Mouse (Mus musculus) adrenal gland, postnatal 10 days (tissue): Measurements from ENCODE around the gene Pwwp2b. TPM values are rescaled to one million over a fixed set of nuclear protein-coding genes. Genes with fewer than 3 reads are reported as not detected.

Experiments used
- DNase-seq: peaks from one replicate; pipeline ENCODE4 v3.0.0; 2021; ENCODE audit warnings: mixed read lengths
- total RNA-seq, 2 experiments: library from RNA; stranded (reverse); gene quantifications; 2 replicates each; pipeline ENCODE4 v1.2.3; 2021

Pwwp2b gene
- total RNA-seq, 2 experiments from 2014 or later = 9.2 to 22.2 TPM

- peak; percentile 76 for DNase-seq
Measured at GRCm38 (mm10) chr7:139300423-139300822, 52.1 kb downstream of the Pwwp2b start.

GRCm38 (mm10) chr7:139301505-139301904 lies 53.2 kb downstream of the Pwwp2b start:
- DNase-seq = no peak

DNA sequence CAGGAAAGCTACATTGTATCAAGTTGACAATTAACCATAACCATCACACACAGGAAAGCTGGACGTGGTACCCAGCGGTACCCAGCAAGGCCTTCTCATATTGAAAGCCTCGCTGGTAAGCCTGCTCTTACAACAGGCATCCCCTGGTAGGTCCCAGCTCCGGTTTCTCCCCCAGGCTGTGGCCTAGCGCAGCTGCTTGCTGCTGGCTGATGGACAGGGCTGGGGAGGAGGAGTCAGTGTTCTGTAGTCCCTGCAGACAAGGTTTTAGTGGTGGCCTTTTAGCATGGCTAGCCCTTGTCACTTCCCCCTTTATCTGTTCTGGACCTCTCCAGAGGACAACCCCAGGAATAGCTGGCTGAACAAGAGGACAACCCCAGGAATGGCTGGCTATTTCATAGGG lies 54.0 kb downstream of the Pwwp2b start:
- DNase-seq = no peak

GRCm38 (mm10) chr7:139303280-139304011 lies 55.2 kb downstream of the Pwwp2b start:
- peak; percentile 94 for DNase-seq

GRCm38 (mm10) chr7:139304322-139304721 lies 56.0 kb downstream of the Pwwp2b start:
- DNase-seq = no peak

- no peak for DNase-seq
Measured at GRCm38 (mm10) chr7:139307056-139307455, 58.8 kb downstream of the Pwwp2b start.

DNA sequence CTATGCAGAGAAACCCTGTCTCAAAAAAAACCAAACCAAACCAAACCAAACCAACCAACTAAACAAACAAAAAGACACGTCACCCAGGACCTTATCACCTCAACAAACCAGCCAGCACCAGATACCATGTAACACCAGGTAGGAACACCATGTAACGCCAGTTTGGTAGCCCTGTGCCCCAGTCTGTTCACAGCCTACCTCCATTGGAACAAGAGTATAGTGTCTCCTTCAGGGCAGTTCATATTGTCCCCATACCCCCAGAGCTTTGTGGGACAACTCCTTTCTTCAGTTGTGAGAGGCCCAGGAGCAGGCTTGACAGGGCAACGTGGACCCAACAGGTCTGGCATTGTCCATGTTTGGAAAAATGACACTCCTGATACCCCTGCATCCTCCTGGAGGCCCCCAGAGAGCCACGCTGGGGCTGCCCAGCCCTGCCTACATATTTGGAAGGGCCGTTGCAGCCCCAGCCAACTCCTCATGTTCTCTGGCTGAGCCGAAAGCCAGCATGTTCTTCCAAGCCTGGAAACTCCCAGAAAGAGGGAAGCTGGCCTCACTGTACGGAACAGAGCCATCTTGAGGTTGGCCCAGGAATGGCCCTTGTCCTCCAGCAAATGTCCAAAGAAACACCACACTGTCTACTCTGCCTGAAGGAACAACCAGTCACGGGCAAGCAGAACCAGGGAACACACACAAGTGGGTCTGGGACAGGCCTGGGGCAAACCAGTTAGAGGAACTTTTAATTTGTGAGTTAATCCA lies 60.0 kb downstream of the Pwwp2b start:
- peak; percentile 66 for DNase-seq

GRCm38 (mm10) chr7:139309106-139309505 lies 60.8 kb downstream of the Pwwp2b start:
- DNase-seq = peak; percentile 62

- peak; percentile 67 for DNase-seq
Measured at GRCm38 (mm10) chr7:139310487-139310951, 62.2 kb downstream of the Pwwp2b start.

DNA sequence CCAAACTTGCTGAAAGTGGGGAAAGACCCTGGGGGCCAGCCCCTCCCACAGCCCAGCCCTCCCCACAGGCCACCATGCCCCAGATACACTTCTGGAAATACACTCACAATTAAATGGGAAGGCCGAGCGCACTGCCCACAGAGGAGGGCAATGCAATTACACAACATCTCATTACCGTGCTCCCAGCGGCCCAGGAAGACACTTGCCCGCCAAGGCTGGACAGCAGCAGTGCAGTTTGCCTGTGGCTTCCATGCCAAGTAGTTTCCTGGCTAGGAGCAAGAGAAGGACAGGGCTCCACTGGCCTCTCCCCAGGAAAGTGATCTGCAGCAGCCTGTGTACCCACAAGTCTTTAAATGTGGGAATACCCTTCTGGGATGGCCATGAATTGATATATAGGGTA lies 64.4 kb downstream of the Pwwp2b start:
- peak; percentile 74 for DNase-seq

DNA sequence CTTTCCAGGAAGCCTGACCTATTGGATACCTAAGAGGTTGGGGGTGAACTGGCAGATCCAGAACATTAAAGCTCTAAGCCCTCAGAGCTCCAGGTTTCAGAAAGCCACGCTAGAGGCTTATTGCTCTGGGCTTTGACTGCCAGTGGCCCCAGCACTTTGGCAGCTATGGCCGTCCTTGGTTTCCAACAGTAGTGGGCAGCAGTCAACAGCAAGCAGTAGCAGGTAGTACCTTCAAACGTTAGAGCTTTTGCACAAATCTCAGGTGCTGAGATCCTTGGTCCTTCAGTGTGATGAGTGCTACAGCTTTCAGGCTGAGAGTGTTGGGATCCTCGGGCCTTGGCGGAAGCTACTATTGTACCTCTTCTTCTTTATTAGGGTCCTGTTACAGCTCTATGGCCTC lies 65.1 kb downstream of the Pwwp2b start:
- DNase-seq = no peak

GRCm38 (mm10) chr7:139314716-139315115 lies 66.4 kb downstream of the Pwwp2b start:
- DNase-seq = no peak

DNA sequence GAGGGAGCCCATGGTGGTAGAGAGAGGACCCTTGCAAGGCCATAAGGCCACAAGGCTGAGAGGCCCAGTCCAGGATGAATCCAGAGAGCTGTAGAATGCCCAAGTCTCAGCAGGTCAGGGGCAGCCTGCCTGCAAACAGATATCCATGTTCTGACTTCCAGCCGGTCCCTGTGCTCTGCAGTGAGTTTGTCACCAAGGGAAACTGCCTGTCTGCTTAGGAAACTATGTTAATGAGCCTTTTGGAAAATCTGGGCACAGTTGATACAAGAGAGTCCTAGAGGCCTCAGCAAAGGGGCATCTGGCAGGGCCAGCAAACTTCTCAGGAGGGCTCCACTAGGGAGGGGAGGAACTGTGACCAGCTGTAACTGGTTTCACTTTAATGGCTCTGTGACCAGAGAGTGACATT lies 70.7 kb downstream of the Pwwp2b start:
- no peak for DNase-seq

Other genes with a start within 250 kb of the Pwwp2b start
- gene Dpysl4, start 162.5 kb upstream of the Pwwp2b start, total RNA-seq = 1 to 10 TPM; 3.3 to 6.3 TPM
- 1 to 10 TPM; 3.9 to 7.7 TPM for gene Lrrc27, start 35.5 kb upstream of the Pwwp2b start, total RNA-seq
- gene Stk32c, start 35.2 kb upstream of the Pwwp2b start, total RNA-seq = 1 to 10 TPM; 2.7 to 3.5 TPM
- gene Inpp5a, start 140.6 kb downstream of the Pwwp2b start, total RNA-seq = 10 to 100 TPM; 59.4 to 64.1 TPM